Mouse (Mus musculus): ENCODE results near the gene Mycbp. TPM values are rescaled to one million over a fixed set of nuclear protein-coding genes. Genes with fewer than 3 reads are reported as not detected.

Gene Mycbp
- total RNA-seq (2017), result 24.9 and 32.3 TPM in 2 replicates

- ATAC-seq (replicated peaks; ENCODE audit: low read depth, poor library complexity, severe bottlenecking), result peak; percentile 97
These were observed at the start of gene Mycbp for GRCm38 (mm10) chr4:123904333-123905125. TSS of gene Mycbp (plus strand) at chr4:123904832.

GRCm38 (mm10) chr4:123856888-123857287 lies 47.7 kb upstream of the Mycbp start:
- ATAC-seq (replicated peaks; ENCODE audit: low read depth, poor library complexity, severe bottlenecking), result no peak

GRCm38 (mm10) chr4:123858090-123858489 lies 46.5 kb upstream of the Mycbp start:
- ATAC-seq (replicated peaks; ENCODE audit: low read depth, poor library complexity, severe bottlenecking), result no peak

- no peak for ATAC-seq (replicated peaks; ENCODE audit: low read depth, poor library complexity, severe bottlenecking)
These were observed 45.3 kb upstream of the Mycbp start, which contains the start of gene 4933427I04Rik for GRCm38 (mm10) chr4:123859379-123859778. TSS of gene 4933427I04Rik (plus strand) at chr4:123859679.

- no peak for ATAC-seq (replicated peaks; ENCODE audit: low read depth, poor library complexity, severe bottlenecking)
These were observed 44.8 kb upstream of the Mycbp start for GRCm38 (mm10) chr4:123859803-123860202.

- no peak for ATAC-seq (replicated peaks; ENCODE audit: low read depth, poor library complexity, severe bottlenecking)
These were observed 44.0 kb upstream of the Mycbp start for GRCm38 (mm10) chr4:123860621-123861020.

- no peak for ATAC-seq (replicated peaks; ENCODE audit: low read depth, poor library complexity, severe bottlenecking)
These were observed 10.9 kb upstream of the Mycbp start for GRCm38 (mm10) chr4:123893726-123894125.

GRCm38 (mm10) chr4:123894295-123894694 lies 10.3 kb upstream of the Mycbp start:
- ATAC-seq (replicated peaks; ENCODE audit: low read depth, poor library complexity, severe bottlenecking), result no peak

- ATAC-seq (replicated peaks; ENCODE audit: low read depth, poor library complexity, severe bottlenecking), result peak; percentile 72
These were observed 5.9 kb upstream of the Mycbp start for GRCm38 (mm10) chr4:123898696-123899095.

- ATAC-seq (replicated peaks; ENCODE audit: low read depth, poor library complexity, severe bottlenecking), result no peak
These were observed 1.2 kb upstream of the Mycbp start for GRCm38 (mm10) chr4:123903432-123903831.

GRCm38 (mm10) chr4:123905126-123905668 lies 565 bp downstream of the Mycbp start:
- peak; percentile 7; the same call in 1 of the 2 replicates for ATAC-seq (replicated peaks; ENCODE audit: low read depth, poor library complexity, severe bottlenecking)

GRCm38 (mm10) chr4:123911503-123911902 lies 6.9 kb downstream of the Mycbp start:
- no peak for ATAC-seq (replicated peaks; ENCODE audit: low read depth, poor library complexity, severe bottlenecking)

GRCm38 (mm10) chr4:123912431-123912830 lies 7.8 kb downstream of the Mycbp start:
- ATAC-seq (replicated peaks; ENCODE audit: low read depth, poor library complexity, severe bottlenecking), result no peak

- ATAC-seq (replicated peaks; ENCODE audit: low read depth, poor library complexity, severe bottlenecking), result peak; percentile 95
These were observed 12.3 kb downstream of the Mycbp start, which contains the start of gene Rragc for GRCm38 (mm10) chr4:123916748-123917547. TSS of gene Rragc (plus strand) at chr4:123917446.

GRCm38 (mm10) chr4:123917548-123918140 lies 13.0 kb downstream of the Mycbp start, which contains the start of gene 4930535I16Rik:
TSS of gene 4930535I16Rik (minus strand) at chr4:123918022.
- ATAC-seq (replicated peaks; ENCODE audit: low read depth, poor library complexity, severe bottlenecking), result peak; percentile 29

GRCm38 (mm10) chr4:123918851-123919250 lies 14.2 kb downstream of the Mycbp start:
- no peak for ATAC-seq (replicated peaks; ENCODE audit: low read depth, poor library complexity, severe bottlenecking)

- no peak for ATAC-seq (replicated peaks; ENCODE audit: low read depth, poor library complexity, severe bottlenecking)
These were observed 16.5 kb downstream of the Mycbp start for GRCm38 (mm10) chr4:123921055-123921565.

- peak; percentile 97 for ATAC-seq (replicated peaks; ENCODE audit: low read depth, poor library complexity, severe bottlenecking)
These were observed 23.3 kb downstream of the Mycbp start for GRCm38 (mm10) chr4:123927961-123928360.

GRCm38 (mm10) chr4:123929994-123930393 lies 25.4 kb downstream of the Mycbp start:
- ATAC-seq (replicated peaks; ENCODE audit: low read depth, poor library complexity, severe bottlenecking), result no peak

- ATAC-seq (replicated peaks; ENCODE audit: low read depth, poor library complexity, severe bottlenecking), result no peak
These were observed 29.7 kb downstream of the Mycbp start for GRCm38 (mm10) chr4:123934306-123934705.
